Mouse (Mus musculus): Measurements from ENCODE around the gene Hus1. TPM values are rescaled to one million over a fixed set of nuclear protein-coding genes. Genes with fewer than 3 reads are reported as not detected.

Gene Hus1
- polyA plus RNA-seq, 1 experiment from 2014 or later, result 14.4 TPM

GRCm38 (mm10) chr11:9047044-9047443 lies 36.1 kb upstream of the Hus1 start:
- Histone ChIP-seq H3K9ac (replicated peaks; ENCODE audit: low read depth, low read length) (no peak overlapping the region), H3K4me1 (ENCODE audit: control insufficient read depth, insufficient read depth, low read length) (no peaks in the 10 kb centered on the region), H3K27ac (ENCODE audit: low read depth, low read length) (no peak overlapping the region), H3K36me3 (ENCODE audit: control insufficient read depth, insufficient read depth, low read length) (no peaks in the 10 kb centered on the region), H3K4me3 (ENCODE audit: low read depth, low read length) (no peak overlapping the region), H3K27me3 (ENCODE audit: control insufficient read depth, insufficient read depth, low read length) (no peaks in the 10 kb centered on the region), H3K9me3 (ENCODE audit: control insufficient read depth, low read length) (no peaks in the 10 kb centered on the region), H3K4me2 (ENCODE audit: low read depth, low read length) (no peak overlapping the region)
- WGBS, result 85% methylated on average over 5 of the region's 5 CpGs
- no peak for ATAC-seq (ENCODE audit: low read depth)

GRCm38 (mm10) chr11:9046546-9046945 lies 35.6 kb upstream of the Hus1 start:
- WGBS, result 96% methylated on average over 2 of the region's 2 CpGs
- H3K4me2 ChIP-seq (ENCODE audit: low read depth, low read length), result no peak overlapping the region
- no peak for ATAC-seq (ENCODE audit: low read depth)

GRCm38 (mm10) chr11:9031530-9031929 lies 20.5 kb upstream of the Hus1 start:
- no peak for ATAC-seq (ENCODE audit: low read depth)

More at GRCm38 (mm10) chr11:9046546-9046945, 35.6 kb upstream of the Hus1 start:
- Histone ChIP-seq H3K27me3 (ENCODE audit: control insufficient read depth, insufficient read depth, low read length) (no peaks in the 10 kb centered on the region), H3K27ac (ENCODE audit: low read depth, low read length) (no peak overlapping the region), H3K36me3 (ENCODE audit: control insufficient read depth, insufficient read depth, low read length) (no peaks in the 10 kb centered on the region), H3K4me3 (ENCODE audit: low read depth, low read length) (no peak overlapping the region), H3K4me1 (ENCODE audit: control insufficient read depth, insufficient read depth, low read length) (no peaks in the 10 kb centered on the region), H3K9ac (replicated peaks; ENCODE audit: low read depth, low read length) (no peak overlapping the region), H3K9me3 (ENCODE audit: control insufficient read depth, low read length) (no peaks in the 10 kb centered on the region)

GRCm38 (mm10) chr11:9025211-9025610 lies 14.2 kb upstream of the Hus1 start:
- H3K9me3 ChIP-seq (ENCODE audit: control insufficient read depth, low read length), result no peaks in the 10 kb centered on the region
- H3K4me2 ChIP-seq (ENCODE audit: low read depth, low read length), result no peak overlapping the region
- no peak overlapping the region for H3K4me3 ChIP-seq (ENCODE audit: low read depth, low read length)
- 83% methylated on average over 3 of the region's 3 CpGs for WGBS
- no peaks in the 10 kb centered on the region for H3K36me3 ChIP-seq (ENCODE audit: control insufficient read depth, insufficient read depth, low read length)
- no peak overlapping the region for H3K9ac ChIP-seq (replicated peaks; ENCODE audit: low read depth, low read length)
- no peaks in the 10 kb centered on the region for H3K27me3 ChIP-seq (ENCODE audit: control insufficient read depth, insufficient read depth, low read length)
- ATAC-seq (ENCODE audit: low read depth), result no peak
- no peak overlapping the region for H3K27ac ChIP-seq (ENCODE audit: low read depth, low read length)
- H3K4me1 ChIP-seq (ENCODE audit: control insufficient read depth, insufficient read depth, low read length), result no peaks in the 10 kb centered on the region

More at GRCm38 (mm10) chr11:9031530-9031929, 20.5 kb upstream of the Hus1 start:
- Histone ChIP-seq H3K4me1 (ENCODE audit: control insufficient read depth, insufficient read depth, low read length) (no peaks in the 10 kb centered on the region), H3K9ac (replicated peaks; ENCODE audit: low read depth, low read length) (no peak overlapping the region), H3K4me2 (ENCODE audit: low read depth, low read length) (no peak overlapping the region), H3K27ac (ENCODE audit: low read depth, low read length) (no peak overlapping the region), H3K36me3 (ENCODE audit: control insufficient read depth, insufficient read depth, low read length) (no peaks in the 10 kb centered on the region), H3K27me3 (ENCODE audit: control insufficient read depth, insufficient read depth, low read length) (no peaks in the 10 kb centered on the region), H3K4me3 (ENCODE audit: low read depth, low read length) (no peak overlapping the region), H3K9me3 (ENCODE audit: control insufficient read depth, low read length) (no peaks in the 10 kb centered on the region)
- WGBS, result 91% methylated on average over 2 of the region's 2 CpGs

GRCm38 (mm10) chr11:9024782-9025181 lies 13.8 kb upstream of the Hus1 start:
- no peak overlapping the region for H3K4me3 ChIP-seq (ENCODE audit: low read depth, low read length)
- H3K9ac ChIP-seq (replicated peaks; ENCODE audit: low read depth, low read length), result no peak overlapping the region
- no peaks in the 10 kb centered on the region for H3K36me3 ChIP-seq (ENCODE audit: control insufficient read depth, insufficient read depth, low read length)
- H3K9me3 ChIP-seq (ENCODE audit: control insufficient read depth, low read length), result no peaks in the 10 kb centered on the region
- no peaks in the 10 kb centered on the region for H3K4me1 ChIP-seq (ENCODE audit: control insufficient read depth, insufficient read depth, low read length)
- H3K27me3 ChIP-seq (ENCODE audit: control insufficient read depth, insufficient read depth, low read length), result no peaks in the 10 kb centered on the region
- WGBS, result 82% methylated on average over 7 of the region's 7 CpGs
- no peak overlapping the region for H3K27ac ChIP-seq (ENCODE audit: low read depth, low read length)
- H3K4me2 ChIP-seq (ENCODE audit: low read depth, low read length), result no peak overlapping the region
- ATAC-seq (ENCODE audit: low read depth), result no peak

GRCm38 (mm10) chr11:9020207-9020606 lies 9.2 kb upstream of the Hus1 start:
- no peak overlapping the region for H3K27ac ChIP-seq (ENCODE audit: low read depth, low read length)
- no peak overlapping the region for H3K4me2 ChIP-seq (ENCODE audit: low read depth, low read length)
- ATAC-seq (ENCODE audit: low read depth), result no peak
- H3K36me3 ChIP-seq (ENCODE audit: control insufficient read depth, insufficient read depth, low read length), result no peaks in the 10 kb centered on the region
- no peaks in the 10 kb centered on the region for H3K4me1 ChIP-seq (ENCODE audit: control insufficient read depth, insufficient read depth, low read length)
- H3K27me3 ChIP-seq (ENCODE audit: control insufficient read depth, insufficient read depth, low read length), result no peaks in the 10 kb centered on the region
- H3K9me3 ChIP-seq (ENCODE audit: control insufficient read depth, low read length), result no peaks in the 10 kb centered on the region
- WGBS, result 93% methylated on average over 5 of the region's 5 CpGs
- H3K4me3 ChIP-seq (ENCODE audit: low read depth, low read length), result no peak overlapping the region
- H3K9ac ChIP-seq (replicated peaks; ENCODE audit: low read depth, low read length), result no peak overlapping the region

GRCm38 (mm10) chr11:9018491-9019267 lies 7.7 kb upstream of the Hus1 start:
- 77% methylated on average over 6 of the region's 6 CpGs for WGBS
- no peak overlapping the region for H3K4me2 ChIP-seq (ENCODE audit: low read depth, low read length)
- H3K4me3 ChIP-seq (ENCODE audit: low read depth, low read length), result no peak overlapping the region

GRCm38 (mm10) chr11:9014740-9015139 lies 3.7 kb upstream of the Hus1 start:
- H3K36me3 ChIP-seq (ENCODE audit: control insufficient read depth, insufficient read depth, low read length), result no peaks in the 10 kb centered on the region
- H3K4me1 ChIP-seq (ENCODE audit: control insufficient read depth, insufficient read depth, low read length), result no peaks in the 10 kb centered on the region
- no peak overlapping the region for H3K27ac ChIP-seq (ENCODE audit: low read depth, low read length)
- no peak overlapping the region for H3K9ac ChIP-seq (replicated peaks; ENCODE audit: low read depth, low read length)
- H3K4me3 ChIP-seq (ENCODE audit: low read depth, low read length), result no peak overlapping the region
- H3K27me3 ChIP-seq (ENCODE audit: control insufficient read depth, insufficient read depth, low read length), result no peaks in the 10 kb centered on the region
- no peak overlapping the region for H3K4me2 ChIP-seq (ENCODE audit: low read depth, low read length)
- WGBS, result 19% methylated on average over 3 of the region's 3 CpGs
- no peaks in the 10 kb centered on the region for H3K9me3 ChIP-seq (ENCODE audit: control insufficient read depth, low read length)
- ATAC-seq (ENCODE audit: low read depth), result peak; percentile 41; the same call in 1 of the 2 replicates

More at GRCm38 (mm10) chr11:9018491-9019267, 7.7 kb upstream of the Hus1 start:
- Histone ChIP-seq H3K36me3 (ENCODE audit: control insufficient read depth, insufficient read depth, low read length) (no peaks in the 10 kb centered on the region), H3K27ac (ENCODE audit: low read depth, low read length) (no peak overlapping the region), H3K27me3 (ENCODE audit: control insufficient read depth, insufficient read depth, low read length) (no peaks in the 10 kb centered on the region), H3K4me1 (ENCODE audit: control insufficient read depth, insufficient read depth, low read length) (no peaks in the 10 kb centered on the region), H3K9ac (replicated peaks; ENCODE audit: low read depth, low read length) (no peak overlapping the region), H3K9me3 (ENCODE audit: control insufficient read depth, low read length) (no peaks in the 10 kb centered on the region)
- no peak for ATAC-seq (ENCODE audit: low read depth)

GRCm38 (mm10) chr11:9011348-9011747 lies 357 bp upstream of the Hus1 start:
- Histone ChIP-seq H3K36me3 (ENCODE audit: control insufficient read depth, insufficient read depth, low read length) (no peaks in the 10 kb centered on the region; the same call in 1 of the 2 replicates), H3K4me2 (ENCODE audit: low read depth, low read length) (peak overlapping the region; percentile 65), H3K27ac (ENCODE audit: low read depth, low read length) (no peak overlapping the region), H3K27me3 (ENCODE audit: control insufficient read depth, insufficient read depth, low read length) (no peaks in the 10 kb centered on the region), H3K9ac (replicated peaks; ENCODE audit: low read depth, low read length) (peak overlapping the region; percentile 67), H3K4me1 (ENCODE audit: control insufficient read depth, insufficient read depth, low read length) (no peaks in the 10 kb centered on the region), H3K9me3 (ENCODE audit: control insufficient read depth, low read length) (no peaks in the 10 kb centered on the region), H3K4me3 (ENCODE audit: low read depth, low read length) (peak overlapping the region; percentile 70)
- 0 out of 2 replicates have a peak, but pooled peaks have one; percentile 22 for ATAC-seq (ENCODE audit: low read depth)
- WGBS, result 2% methylated on average over 3 of the region's 3 CpGs
